Mouse (Mus musculus): ENCODE measurements around the gene Fktn.
A peak's percentile ranks its signal among the peaks of the same experiment; 100 is the strongest.
"Not testable (repeated sequence)": the region's sequence is repeated elsewhere in the genome, so short reads cannot be mapped to it uniquely, and the experiment has no call there.

Gene Fktn

GRCm38 (mm10) chr4:53713704-53714050, at the start of gene Fktn:
Gene Fktn (plus strand): TSS chr4:53713998.
- DNase-seq = no peak

GRCm38 (mm10) chr4:53682092-53682491, 31.7 kb upstream of the Fktn start:
- no peak for DNase-seq

- DNase-seq = no peak
Measured at GRCm38 (mm10) chr4:53688965-53689364, 24.8 kb upstream of the Fktn start.

- DNase-seq = peak; percentile 45 to 52
Measured at GRCm38 (mm10) chr4:53691418-53691817, 22.4 kb upstream of the Fktn start.

GRCm38 (mm10) chr4:53709166-53709565, 4.6 kb upstream of the Fktn start:
- not testable (repeated sequence) for DNase-seq

GRCm38 (mm10) chr4:53710021-53710420, 3.8 kb upstream of the Fktn start:
- DNase-seq = no peak

GRCm38 (mm10) chr4:53710555-53711328, 3.1 kb upstream of the Fktn start:
- no peak for DNase-seq

GRCm38 (mm10) chr4:53714051-53714814, 435 bp downstream of the Fktn start:
- DNase-seq = peak; percentile 96

- peak in 1 of 2 experiments; percentile 14 for DNase-seq
Measured at GRCm38 (mm10) chr4:53715977-53716376, 2.2 kb downstream of the Fktn start.

- DNase-seq = no peak
Measured at GRCm38 (mm10) chr4:53717546-53717945, 3.7 kb downstream of the Fktn start.

GRCm38 (mm10) chr4:53718261-53718660, 4.5 kb downstream of the Fktn start:
- DNase-seq = no peak

GRCm38 (mm10) chr4:53722506-53722905, 8.7 kb downstream of the Fktn start:
- DNase-seq = no peak

GRCm38 (mm10) chr4:53726100-53726499, 12.3 kb downstream of the Fktn start:
- DNase-seq = not testable (repeated sequence)

- no peak for DNase-seq
Measured at GRCm38 (mm10) chr4:53728121-53728520, 14.3 kb downstream of the Fktn start.

- peak; percentile 65 to 67 for DNase-seq
Measured at GRCm38 (mm10) chr4:53738956-53739616, 25.3 kb downstream of the Fktn start.

GRCm38 (mm10) chr4:53749831-53750230, 36.0 kb downstream of the Fktn start:
- DNase-seq = no peak

- DNase-seq = no peak
Measured at GRCm38 (mm10) chr4:53750391-53751120, 36.8 kb downstream of the Fktn start.

- DNase-seq = no peak
Measured at GRCm38 (mm10) chr4:53757030-53757429, 43.2 kb downstream of the Fktn start.

- no peak for DNase-seq
Measured at GRCm38 (mm10) chr4:53758764-53759163, 45.0 kb downstream of the Fktn start.

GRCm38 (mm10) chr4:53759678-53760077, 45.9 kb downstream of the Fktn start:
- DNase-seq = no peak

GRCm38 (mm10) chr4:53762501-53762900, 48.7 kb downstream of the Fktn start:
- no peak for DNase-seq

- no peak for DNase-seq
Measured at GRCm38 (mm10) chr4:53770958-53771735, 57.3 kb downstream of the Fktn start.

All from cerebellum, postnatal 14 days (tissue).